Mouse (Mus musculus) kidney, embryonic 14.5 days (tissue): Measurements from ENCODE around the gene Zfp606. TPM values are rescaled to one million over a fixed set of nuclear protein-coding genes. Genes with fewer than 3 reads are reported as not detected.

ENCODE experiments used
- polyA plus RNA-seq: library from polyadenylated mRNA; unstranded; fragments of >200 nt; fragmentation: Nextera tagmentation; extraction: Ambion mirVana; gene quantifications from 2 replicates; pipeline ENCODE4 v1.2.1, GENCODE M21; 2014

Gene Zfp606
- polyA plus RNA-seq, 1 experiment from 2014 or later = 31.1 TPM

Other genes with a start within 250 kb of the Zfp606 start
- not detected in 2 replicates for gene Vmn1r81, start 210.0 kb upstream of the Zfp606 start, polyA plus RNA-seq
- not detected in 2 replicates for gene Vmn1r82, start 177.9 kb upstream of the Zfp606 start, polyA plus RNA-seq
- gene Vmn1r83, start 148.8 kb upstream of the Zfp606 start, polyA plus RNA-seq = not detected in 2 replicates
- gene Vmn1r84, start 109.0 kb upstream of the Zfp606 start, polyA plus RNA-seq = not detected in 2 replicates
- 3.0 and 4.4 TPM in 2 replicates for gene Zfp551, start 55.5 kb upstream of the Zfp606 start, polyA plus RNA-seq
- gene 2900092C05Rik, start 34.2 kb downstream of the Zfp606 start, polyA plus RNA-seq = not detected in 2 replicates
- 0.01 TPM in 2 replicates for gene Vmn2r53, start 130.5 kb downstream of the Zfp606 start, polyA plus RNA-seq
- not detected in 2 replicates for gene Vmn2r54, start 162.0 kb downstream of the Zfp606 start, polyA plus RNA-seq
- gene Vmn2r55, start 206.7 kb downstream of the Zfp606 start, polyA plus RNA-seq = not detected in 2 replicates